Mouse (Mus musculus) adrenal gland, adult (tissue): ENCODE results near the gene Myo18b.

ENCODE experiments used
- DNase-seq, 2 experiments: peaks; one replicate each; pipeline ENCODE4 v3.0.0; 2022 to 2023; ENCODE audit warnings: low spot score in 1 of 2; ENCODE audit not compliant: inconsistent age in 2 of 2

Gene Myo18b

GRCm38 (mm10) chr5:112895674-112896654 lies at the start of gene Myo18b:
Gene Myo18b (minus strand): TSS chr5:112896362.
- no peak for DNase-seq

GRCm38 (mm10) chr5:112945925-112946324 lies 49.8 kb upstream of the Myo18b start:
- DNase-seq: no peak

GRCm38 (mm10) chr5:112942244-112942643 lies 46.1 kb upstream of the Myo18b start:
- no peak for DNase-seq

- DNase-seq: no peak
These were observed 44.8 kb upstream of the Myo18b start for GRCm38 (mm10) chr5:112941001-112941400.

GRCm38 (mm10) chr5:112936632-112937031 lies 40.5 kb upstream of the Myo18b start:
- peak; percentile 24 to 58 for DNase-seq

GRCm38 (mm10) chr5:112935436-112935835 lies 39.3 kb upstream of the Myo18b start:
- DNase-seq: no peak

- no peak for DNase-seq
These were observed 36.9 kb upstream of the Myo18b start for GRCm38 (mm10) chr5:112932878-112933567.

GRCm38 (mm10) chr5:112931901-112932300 lies 35.7 kb upstream of the Myo18b start:
- DNase-seq: no peak

- DNase-seq: no peak
These were observed 32.2 kb upstream of the Myo18b start for GRCm38 (mm10) chr5:112928201-112928881.

GRCm38 (mm10) chr5:112925422-112925821 lies 29.3 kb upstream of the Myo18b start:
- DNase-seq: no peak

GRCm38 (mm10) chr5:112924806-112925205 lies 28.6 kb upstream of the Myo18b start:
- no peak for DNase-seq

GRCm38 (mm10) chr5:112923841-112924240 lies 27.7 kb upstream of the Myo18b start:
- DNase-seq: no peak

- DNase-seq: no peak
These were observed 25.8 kb upstream of the Myo18b start for GRCm38 (mm10) chr5:112921914-112922313.

GRCm38 (mm10) chr5:112910381-112910780 lies 14.2 kb upstream of the Myo18b start:
- no peak for DNase-seq

GRCm38 (mm10) chr5:112908169-112908614 lies 12.0 kb upstream of the Myo18b start:
- DNase-seq: peak; percentile 19 to 59

- DNase-seq: no peak
These were observed 11.3 kb upstream of the Myo18b start for GRCm38 (mm10) chr5:112907504-112907903.

- DNase-seq: no peak
These were observed 2.6 kb downstream of the Myo18b start for GRCm38 (mm10) chr5:112893462-112894060.

- DNase-seq: no peak
These were observed 3.8 kb downstream of the Myo18b start for GRCm38 (mm10) chr5:112892411-112892810.

GRCm38 (mm10) chr5:112888651-112889050 lies 7.5 kb downstream of the Myo18b start:
- no peak for DNase-seq

GRCm38 (mm10) chr5:112886687-112887491 lies 9.3 kb downstream of the Myo18b start:
- peak; percentile 33 to 87 for DNase-seq
